Mouse (Mus musculus): Measurements from ENCODE around the gene Zfp217. TPM values are rescaled to one million over a fixed set of nuclear protein-coding genes. Genes with fewer than 3 reads are reported as not detected.
A peak's percentile ranks its signal among the peaks of the same experiment; 100 is the strongest.

Gene Zfp217
- polyA plus RNA-seq, 1 experiment = 10.4 TPM

DNA sequence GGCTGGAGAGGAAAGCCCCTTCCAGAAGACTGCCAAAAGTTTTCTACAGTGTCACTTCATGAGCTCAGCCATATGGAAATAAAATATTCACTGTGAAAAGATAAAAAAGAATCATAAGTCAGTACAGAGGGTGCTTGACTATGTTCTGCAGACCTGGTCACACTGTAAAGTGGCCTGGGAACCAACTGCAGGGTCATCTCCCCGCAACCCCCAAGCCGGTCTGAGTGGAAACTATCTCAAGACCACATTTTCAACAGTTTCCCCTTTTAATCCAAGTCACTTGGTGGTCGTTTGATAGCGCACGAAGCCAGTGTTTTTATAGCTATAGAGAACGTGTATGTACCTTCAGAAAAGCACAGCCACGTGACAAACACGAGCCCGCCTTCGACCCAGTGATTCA, 3.6 kb downstream of the Zfp217 start:
- WGBS = 65% methylated on average over 10 of the region's 10 CpGs
- Histone ChIP-seq H3K4me3 (ENCODE audit: low read depth, low read length) (no peak overlapping the region), H3K4me1 (ENCODE audit: control insufficient read depth, insufficient read depth, insufficient read length, low read length) (peaks cover 8% of the 10 kb centered on the region; the same call in 1 of the 2 replicates), H3K36me3 (ENCODE audit: control insufficient read depth, insufficient read depth, low read length) (no peaks in the 10 kb centered on the region), H3K27ac (ENCODE audit: insufficient read depth, low read depth, low read length) (no peak overlapping the region), H3K27me3 (ENCODE audit: control insufficient read depth, insufficient read depth, low read length) (no peaks in the 10 kb centered on the region)
- TF ChIP-seq POLR2A (IDR thresholded peaks at IDR 0.05; ENCODE audit: low read depth, low read length) (no peak), CTCF (IDR thresholded peaks at IDR 0.05; ENCODE audit: extremely low read depth, insufficient read length, insufficient replicate concordance, low read depth, low read length) (no peak)

- WGBS = 10% methylated on average over 3 of the region's 3 CpGs
- Histone ChIP-seq H3K27me3 (ENCODE audit: control insufficient read depth, insufficient read depth, low read length) (no peaks in the 10 kb centered on the region), H3K4me1 (ENCODE audit: control insufficient read depth, insufficient read depth, insufficient read length, low read length) (peaks cover 8% of the 10 kb centered on the region; the same call in 1 of the 2 replicates), H3K27ac (ENCODE audit: insufficient read depth, low read depth, low read length) (no peak overlapping the region), H3K36me3 (ENCODE audit: control insufficient read depth, insufficient read depth, low read length) (no peaks in the 10 kb centered on the region), H3K4me3 (ENCODE audit: low read depth, low read length) (no peak overlapping the region)
- TF ChIP-seq POLR2A (IDR thresholded peaks at IDR 0.05; ENCODE audit: low read depth, low read length) = no peak
- no peak for TF ChIP-seq CTCF (IDR thresholded peaks at IDR 0.05; ENCODE audit: extremely low read depth, insufficient read length, insufficient replicate concordance, low read depth, low read length)
Measured at GRCm38 (mm10) chr2:170143861-170144260, 4.0 kb downstream of the Zfp217 start.

- WGBS = 88% methylated on average over 10 of the region's 10 CpGs
- peak overlapping the region; percentile 17; the same call in 1 of the 2 replicates for H3K27ac ChIP-seq (ENCODE audit: insufficient read depth, low read depth, low read length)
Measured at GRCm38 (mm10) chr2:170142542-170142941, 5.4 kb downstream of the Zfp217 start.

GRCm38 (mm10) chr2:170141481-170141880, 6.4 kb downstream of the Zfp217 start:
- Histone ChIP-seq H3K4me3 (ENCODE audit: low read depth, low read length) (no peak overlapping the region), H3K27me3 (ENCODE audit: control insufficient read depth, insufficient read depth, low read length) (no peaks in the 10 kb centered on the region), H3K4me1 (ENCODE audit: control insufficient read depth, insufficient read depth, insufficient read length, low read length) (peaks cover 3% of the 10 kb centered on the region; the same call in 1 of the 2 replicates), H3K27ac (ENCODE audit: insufficient read depth, low read depth, low read length) (no peak overlapping the region), H3K36me3 (ENCODE audit: control insufficient read depth, insufficient read depth, low read length) (no peaks in the 10 kb centered on the region)
- 96% methylated on average over 5 of the region's 5 CpGs for WGBS
- TF ChIP-seq POLR2A (IDR thresholded peaks at IDR 0.05; ENCODE audit: low read depth, low read length) (no peak), CTCF (IDR thresholded peaks at IDR 0.05; ENCODE audit: extremely low read depth, insufficient read length, insufficient replicate concordance, low read depth, low read length) (no peak)

More at GRCm38 (mm10) chr2:170142542-170142941, 5.4 kb downstream of the Zfp217 start:
- Histone ChIP-seq H3K4me1 (ENCODE audit: control insufficient read depth, insufficient read depth, insufficient read length, low read length) (peaks cover 5% of the 10 kb centered on the region; the same call in 1 of the 2 replicates), H3K36me3 (ENCODE audit: control insufficient read depth, insufficient read depth, low read length) (no peaks in the 10 kb centered on the region), H3K27me3 (ENCODE audit: control insufficient read depth, insufficient read depth, low read length) (no peaks in the 10 kb centered on the region), H3K4me3 (ENCODE audit: low read depth, low read length) (no peak overlapping the region)
- TF ChIP-seq POLR2A (IDR thresholded peaks at IDR 0.05; ENCODE audit: low read depth, low read length) (no peak), CTCF (IDR thresholded peaks at IDR 0.05; ENCODE audit: extremely low read depth, insufficient read length, insufficient replicate concordance, low read depth, low read length) (no peak)

- TF ChIP-seq POLR2A (IDR thresholded peaks at IDR 0.05; ENCODE audit: low read depth, low read length) (no peak), CTCF (IDR thresholded peaks at IDR 0.05; ENCODE audit: extremely low read depth, insufficient read length, insufficient replicate concordance, low read depth, low read length) (no peak)
- WGBS = 35% methylated on average over 9 of the region's 9 CpGs
Measured at GRCm38 (mm10) chr2:170139411-170140046, 8.4 kb downstream of the Zfp217 start.

GRCm38 (mm10) chr2:170136928-170137327, 11.0 kb downstream of the Zfp217 start:
- H3K36me3 ChIP-seq (ENCODE audit: control insufficient read depth, insufficient read depth, low read length) = no peaks in the 10 kb centered on the region
- no peak for TF ChIP-seq POLR2A (IDR thresholded peaks at IDR 0.05; ENCODE audit: low read depth, low read length)
- TF ChIP-seq CTCF (IDR thresholded peaks at IDR 0.05; ENCODE audit: extremely low read depth, insufficient read length, insufficient replicate concordance, low read depth, low read length) = no peak
- no peak overlapping the region for H3K4me3 ChIP-seq (ENCODE audit: low read depth, low read length)
- no peaks in the 10 kb centered on the region; the same call in 1 of the 2 replicates for H3K4me1 ChIP-seq (ENCODE audit: control insufficient read depth, insufficient read depth, insufficient read length, low read length)
- H3K27ac ChIP-seq (ENCODE audit: insufficient read depth, low read depth, low read length) = no peak overlapping the region
- H3K27me3 ChIP-seq (ENCODE audit: control insufficient read depth, insufficient read depth, low read length) = no peaks in the 10 kb centered on the region
- WGBS = 32% methylated on average over 3 of the region's 3 CpGs

More at GRCm38 (mm10) chr2:170139411-170140046, 8.4 kb downstream of the Zfp217 start:
- Histone ChIP-seq H3K27ac (ENCODE audit: insufficient read depth, low read depth, low read length) (no peak overlapping the region), H3K27me3 (ENCODE audit: control insufficient read depth, insufficient read depth, low read length) (no peaks in the 10 kb centered on the region), H3K36me3 (ENCODE audit: control insufficient read depth, insufficient read depth, low read length) (no peaks in the 10 kb centered on the region), H3K4me3 (ENCODE audit: low read depth, low read length) (no peak overlapping the region), H3K4me1 (ENCODE audit: control insufficient read depth, insufficient read depth, insufficient read length, low read length) (peaks cover 3% of the 10 kb centered on the region; the same call in 1 of the 2 replicates)

- WGBS = 94% methylated on average over 6 of the region's 6 CpGs
- no peaks in the 10 kb centered on the region for H3K36me3 ChIP-seq (ENCODE audit: control insufficient read depth, insufficient read depth, low read length)
- no peaks in the 10 kb centered on the region; the same call in 1 of the 2 replicates for H3K4me1 ChIP-seq (ENCODE audit: control insufficient read depth, insufficient read depth, insufficient read length, low read length)
- no peaks in the 10 kb centered on the region for H3K27me3 ChIP-seq (ENCODE audit: control insufficient read depth, insufficient read depth, low read length)
- no peak overlapping the region for H3K27ac ChIP-seq (ENCODE audit: insufficient read depth, low read depth, low read length)
- no peak for TF ChIP-seq POLR2A (IDR thresholded peaks at IDR 0.05; ENCODE audit: low read depth, low read length)
- no peak for TF ChIP-seq CTCF (IDR thresholded peaks at IDR 0.05; ENCODE audit: extremely low read depth, insufficient read length, insufficient replicate concordance, low read depth, low read length)
- H3K4me3 ChIP-seq (ENCODE audit: low read depth, low read length) = no peak overlapping the region
Measured at GRCm38 (mm10) chr2:170135820-170136219, 12.1 kb downstream of the Zfp217 start.
